Mouse (Mus musculus): ENCODE measurements around the gene Gpam. TPM values are rescaled to one million over a fixed set of nuclear protein-coding genes. Genes with fewer than 3 reads are reported as not detected.

Gpam gene
- total and polyA plus RNA-seq, 3 experiments: 75.4 to 173 (median 149) TPM

- Histone ChIP-seq H3K79me2 (replicated peaks; ENCODE audit: control insufficient read depth, insufficient read depth, low read length) (no peaks in the 10 kb centered on the region), H3K4me1 (ENCODE audit: control insufficient read depth, insufficient read depth, low read length) (peaks cover 8% of the 10 kb centered on the region), H3K9ac (ENCODE audit: low read depth, low read length) (no peak overlapping the region), H3K27me3 (ENCODE audit: control insufficient read depth, insufficient read depth, low read length) (no peaks in the 10 kb centered on the region), H3K36me3 (ENCODE audit: control insufficient read depth, insufficient read depth, low read length) (no peaks in the 10 kb centered on the region), H3K4me3 (no peak overlapping the region), H3K27ac (no peak overlapping the region)
- intact Hi-C loops (cut with DNase I): no loop called here
- no peak for DNase-seq
- TF ChIP-seq EP300 (IDR thresholded peaks at IDR 0.05; ENCODE audit: insufficient read depth, low read depth, low read length) (no peak), POLR2A (IDR thresholded peaks at IDR 0.05; ENCODE audit: insufficient read depth, low read depth, low read length) (no peak), CTCF (IDR thresholded peaks at IDR 0.05) (no peak)
- WGBS: 79% methylated on average over 3 of the region's 3 CpGs
Observed at GRCm38 (mm10) chr19:55117991-55118390, 9.0 kb downstream of the Gpam start.

GRCm38 (mm10) chr19:55117059-55117815 lies 9.8 kb downstream of the Gpam start:
- no peaks in the 10 kb centered on the region for H3K27me3 ChIP-seq (ENCODE audit: control insufficient read depth, insufficient read depth, low read length)
- H3K9ac ChIP-seq (ENCODE audit: low read depth, low read length): no peak overlapping the region
- peaks cover 9% of the 10 kb centered on the region for H3K4me1 ChIP-seq (ENCODE audit: control insufficient read depth, insufficient read depth, low read length)
- WGBS: 58% methylated on average over 6 of the region's 6 CpGs
- TF ChIP-seq EP300 (IDR thresholded peaks at IDR 0.05; ENCODE audit: insufficient read depth, low read depth, low read length): no peak
- no peak for TF ChIP-seq POLR2A (IDR thresholded peaks at IDR 0.05; ENCODE audit: insufficient read depth, low read depth, low read length)
- TF ChIP-seq CTCF (IDR thresholded peaks at IDR 0.05): no peak
- no peak overlapping the region for H3K4me3 ChIP-seq
- H3K79me2 ChIP-seq (replicated peaks; ENCODE audit: control insufficient read depth, insufficient read depth, low read length): no peaks in the 10 kb centered on the region
- intact Hi-C loops (cut with DNase I): no loop called here
- no peak for DNase-seq
- H3K36me3 ChIP-seq (ENCODE audit: control insufficient read depth, insufficient read depth, low read length): no peaks in the 10 kb centered on the region
- no peak overlapping the region for H3K27ac ChIP-seq

- DNase-seq: no peak
- no peaks in the 10 kb centered on the region for H3K27me3 ChIP-seq (ENCODE audit: control insufficient read depth, insufficient read depth, low read length)
- H3K36me3 ChIP-seq (ENCODE audit: control insufficient read depth, insufficient read depth, low read length): no peaks in the 10 kb centered on the region
- no peak overlapping the region for H3K27ac ChIP-seq
- H3K4me1 ChIP-seq (ENCODE audit: control insufficient read depth, insufficient read depth, low read length): peaks cover 6% of the 10 kb centered on the region
- H3K4me3 ChIP-seq: no peak overlapping the region
- no peaks in the 10 kb centered on the region for H3K79me2 ChIP-seq (replicated peaks; ENCODE audit: control insufficient read depth, insufficient read depth, low read length)
- 75% methylated on average over 4 of the region's 4 CpGs for WGBS
- no peak overlapping the region for H3K9ac ChIP-seq (ENCODE audit: low read depth, low read length)
- intact Hi-C loops (cut with DNase I): no loop called here
- TF ChIP-seq EP300 (IDR thresholded peaks at IDR 0.05; ENCODE audit: insufficient read depth, low read depth, low read length) (no peak), CTCF (IDR thresholded peaks at IDR 0.05) (no peak), POLR2A (IDR thresholded peaks at IDR 0.05; ENCODE audit: insufficient read depth, low read depth, low read length) (no peak)
Observed at GRCm38 (mm10) chr19:55115532-55115931, 11.5 kb downstream of the Gpam start.

- intact Hi-C loops (cut with DNase I): no loop called here
- Histone ChIP-seq H3K4me1 (ENCODE audit: control insufficient read depth, insufficient read depth, low read length) (peaks cover 6% of the 10 kb centered on the region), H3K9ac (ENCODE audit: low read depth, low read length) (no peak overlapping the region), H3K4me3 (no peak overlapping the region), H3K27me3 (ENCODE audit: control insufficient read depth, insufficient read depth, low read length) (no peaks in the 10 kb centered on the region), H3K79me2 (replicated peaks; ENCODE audit: control insufficient read depth, insufficient read depth, low read length) (no peaks in the 10 kb centered on the region), H3K36me3 (ENCODE audit: control insufficient read depth, insufficient read depth, low read length) (no peaks in the 10 kb centered on the region), H3K27ac (peak overlapping the region; percentile 86)
- 80% methylated on average over 5 of the region's 5 CpGs for WGBS
- DNase-seq: no peak
- no peak for TF ChIP-seq POLR2A (IDR thresholded peaks at IDR 0.05; ENCODE audit: insufficient read depth, low read depth, low read length)
- TF ChIP-seq EP300 (IDR thresholded peaks at IDR 0.05; ENCODE audit: insufficient read depth, low read depth, low read length): no peak
- no peak for TF ChIP-seq CTCF (IDR thresholded peaks at IDR 0.05)
Observed at GRCm38 (mm10) chr19:55114825-55115395, 12.1 kb downstream of the Gpam start.

GRCm38 (mm10) chr19:55107896-55108295 lies 19.1 kb downstream of the Gpam start:
- no peak overlapping the region for H3K27ac ChIP-seq
- H3K4me3 ChIP-seq: no peak overlapping the region
- TF ChIP-seq EP300 (IDR thresholded peaks at IDR 0.05; ENCODE audit: insufficient read depth, low read depth, low read length) (no peak), POLR2A (IDR thresholded peaks at IDR 0.05; ENCODE audit: insufficient read depth, low read depth, low read length) (no peak), CTCF (IDR thresholded peaks at IDR 0.05) (no peak)
- no peak overlapping the region for H3K9ac ChIP-seq (ENCODE audit: low read depth, low read length)
- no peaks in the 10 kb centered on the region for H3K27me3 ChIP-seq (ENCODE audit: control insufficient read depth, insufficient read depth, low read length)
- intact Hi-C loops (cut with DNase I): no loop called here
- H3K4me1 ChIP-seq (ENCODE audit: control insufficient read depth, insufficient read depth, low read length): peaks cover 11% of the 10 kb centered on the region
- no peaks in the 10 kb centered on the region for H3K79me2 ChIP-seq (replicated peaks; ENCODE audit: control insufficient read depth, insufficient read depth, low read length)
- DNase-seq: peak in 1 of 2 experiments; percentile 7
- WGBS: 22% methylated on average over 3 of the region's 3 CpGs
- no peaks in the 10 kb centered on the region for H3K36me3 ChIP-seq (ENCODE audit: control insufficient read depth, insufficient read depth, low read length)

GRCm38 (mm10) chr19:55105969-55106368 lies 21.1 kb downstream of the Gpam start:
- Histone ChIP-seq H3K4me1 (ENCODE audit: control insufficient read depth, insufficient read depth, low read length) (peaks cover 10% of the 10 kb centered on the region), H3K36me3 (ENCODE audit: control insufficient read depth, insufficient read depth, low read length) (no peaks in the 10 kb centered on the region), H3K9ac (ENCODE audit: low read depth, low read length) (no peak overlapping the region), H3K79me2 (replicated peaks; ENCODE audit: control insufficient read depth, insufficient read depth, low read length) (no peaks in the 10 kb centered on the region), H3K27me3 (ENCODE audit: control insufficient read depth, insufficient read depth, low read length) (no peaks in the 10 kb centered on the region), H3K27ac (no peak overlapping the region; the same call in 1 of the 2 replicates), H3K4me3 (no peak overlapping the region)
- no peak for TF ChIP-seq POLR2A (IDR thresholded peaks at IDR 0.05; ENCODE audit: insufficient read depth, low read depth, low read length)
- no peak for TF ChIP-seq CTCF (IDR thresholded peaks at IDR 0.05)
- TF ChIP-seq EP300 (IDR thresholded peaks at IDR 0.05; ENCODE audit: insufficient read depth, low read depth, low read length): no peak
- WGBS: 52% methylated on average over 3 of the region's 3 CpGs
- intact Hi-C loops (cut with DNase I): no loop called here
- DNase-seq: peak; percentile 29 to 56

Measured in heart, adult 2 months (tissue).